Mouse (Mus musculus) ES-Bruce4 (cell line): Measurements from ENCODE around the gene Fxyd4.

Experiments used
- EP300 ChIP-seq: IDR thresholded peaks from 2 replicates; pipeline ENCODE4 v1.6.1; 2011; ENCODE audit warnings: low read depth, low read length; ENCODE audit not compliant: insufficient read depth
- POLR2A ChIP-seq: IDR thresholded peaks from one replicate; pipeline ENCODE4 v1.8.1; 2011; ENCODE audit warnings: low read length; ENCODE audit not compliant: insufficient read depth

DNA sequence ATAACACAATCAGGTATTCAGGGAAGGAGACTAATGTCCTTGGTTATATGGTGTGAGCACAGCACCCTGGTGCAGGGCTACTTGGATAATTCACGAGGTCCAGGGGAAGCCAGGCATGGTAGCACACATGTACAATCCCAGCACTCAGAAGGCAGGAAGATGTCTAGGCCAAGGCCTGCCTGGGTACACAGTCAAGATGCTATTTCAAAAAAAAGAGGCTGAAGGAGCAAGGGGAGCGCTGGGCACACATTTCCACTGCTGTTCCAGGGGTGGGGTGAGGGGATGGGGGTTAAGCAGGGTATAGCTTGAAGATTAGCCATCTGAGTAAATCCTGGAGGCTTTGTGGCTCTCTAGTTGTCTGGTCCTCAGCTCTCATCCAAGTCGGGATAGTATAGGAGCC, 33.7 kb downstream of the Fxyd4 start:
- TF ChIP-seq EP300 (no peak), POLR2A (no peak)
